Mouse (Mus musculus) limb, embryonic 13.5 days (tissue): ENCODE data around the gene Fgfrl1. TPM values are rescaled to one million over a fixed set of nuclear protein-coding genes. Genes with fewer than 3 reads are reported as not detected.
A peak's percentile ranks its signal among the peaks of the same experiment; 100 is the strongest.

Experiments used
- ATAC-seq: fragments of 200-750 bp; cut with Nextera tagmentation; 2 replicates; pipeline ENCODE4 v1.8.0; 2017; ENCODE audit warnings: low read depth, moderate number of reproducible peaks, moderate TSS enrichment; ENCODE audit not compliant: low FRiP score
- H3K27ac ChIP-seq: fragments of 300-500 bp; sonication (generic); 2 replicates; pipeline ENCODE4 v1.5.1; 2015; ENCODE audit warnings: inconsistent platforms, mild to moderate bottlenecking, moderate library complexity
- H3K27me3 ChIP-seq: fragments of 300-500 bp; sonication (generic); 2 replicates; pipeline ENCODE4 v1.6.1; 2015; ENCODE audit warnings: mild to moderate bottlenecking, inconsistent platforms
- H3K36me3 ChIP-seq: fragments of 300-500 bp; sonication (generic); 2 replicates; pipeline ENCODE4 v1.6.1; 2015; ENCODE audit warnings: inconsistent platforms, mild to moderate bottlenecking, moderate library complexity
- H3K4me1 ChIP-seq: fragments of 300-500 bp; sonication (generic); 2 replicates; pipeline ENCODE4 v1.6.1; 2015; ENCODE audit warnings: inconsistent platforms
- H3K4me2 ChIP-seq: fragments of 300-500 bp; sonication (generic); replicated peaks from 2 replicates; pipeline ENCODE4 v1.6.1; 2015; ENCODE audit warnings: inconsistent platforms, mild to moderate bottlenecking, moderate library complexity
- H3K4me3 ChIP-seq: fragments of 300-500 bp; sonication (generic); 2 replicates; pipeline ENCODE4 v1.5.1; 2015; ENCODE audit warnings: moderate library complexity, mild to moderate bottlenecking, inconsistent platforms
- H3K9ac ChIP-seq: fragments of 300-500 bp; sonication (generic); 2 replicates; pipeline ENCODE4 v1.6.1; 2015; ENCODE audit warnings: mild to moderate bottlenecking, inconsistent platforms
- H3K9me3 ChIP-seq: fragments of 300-500 bp; sonication (generic); 2 replicates; pipeline ENCODE4 v1.6.1; 2016; ENCODE audit warnings: inconsistent platforms
- WGBS: fragments of 180-500 bp; shearing (Covaris S2); methylation state at CpG from one replicate; pipeline ENCODE4 v1.1.7; 2015; 5-methylcytosine and 5-hydroxymethylcytosine counted together
- polyA plus RNA-seq: library from polyadenylated mRNA; unstranded; fragments of >200 nt; fragmentation: Nextera tagmentation; extraction: Ambion mirVana; gene quantifications from 2 replicates; pipeline ENCODE4 v1.2.1, GENCODE M21; 2015

Gene Fgfrl1
- polyA plus RNA-seq, 1 experiment from 2014 or later, result 44.8 TPM

DNA sequence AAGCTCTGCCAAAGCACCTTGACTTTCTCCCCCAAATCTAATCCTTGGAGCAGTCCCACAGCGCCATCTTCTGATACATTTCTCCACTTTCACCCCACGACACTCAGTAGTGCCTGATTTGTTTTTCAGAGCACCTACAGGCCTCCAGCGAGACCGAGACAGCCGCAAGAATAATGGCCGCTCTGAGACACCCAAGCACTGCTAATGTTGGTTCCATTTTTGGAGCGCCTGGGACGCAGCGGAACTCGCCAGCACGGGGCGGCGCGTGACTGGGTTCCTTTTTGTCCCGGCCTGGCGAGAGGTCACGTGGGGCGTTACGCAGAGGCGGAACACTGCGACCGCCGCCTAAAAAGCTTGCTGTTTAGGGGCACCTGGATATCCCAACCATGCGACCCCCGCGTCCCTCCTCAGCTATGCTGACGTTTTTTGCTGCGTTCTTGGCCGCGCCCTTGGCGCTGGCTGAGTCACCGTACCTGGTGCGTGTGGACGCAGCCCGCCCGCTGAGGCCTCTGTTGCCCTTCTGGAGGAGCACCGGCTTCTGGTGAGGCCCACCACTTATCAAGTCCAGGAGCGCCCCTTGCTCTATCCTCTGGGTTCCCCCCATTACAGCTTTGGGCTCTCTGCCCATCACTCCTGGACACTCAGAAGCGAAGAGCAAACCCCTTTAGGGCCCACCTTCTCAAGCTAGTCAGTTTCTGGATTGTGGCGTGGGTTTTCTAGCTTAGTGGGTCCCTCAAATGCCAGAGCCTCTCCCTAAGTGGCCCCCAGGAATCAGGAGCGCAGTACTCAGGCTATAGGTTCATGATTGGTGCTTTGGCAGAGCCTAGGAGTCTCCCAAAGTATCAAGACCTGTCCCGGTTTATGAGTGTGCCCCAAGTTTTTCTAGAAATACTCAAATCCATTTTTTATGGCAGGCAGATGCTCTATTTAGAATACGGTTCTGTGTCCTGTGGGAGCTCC lies 22.9 kb upstream of the Fgfrl1 start, which contains the start of gene Dgkq:
Gene Dgkq (minus strand): TSS at position 696 of the 960 bp plus-strand sequence.
- 0 out of 2 replicates have a peak, but pooled peaks cover 9% of the 10 kb centered on the region for H3K27me3 ChIP-seq
- peak within 1 kb of the TSS; percentile 87 for H3K27ac ChIP-seq
- ATAC-seq, result peak; percentile 86
- peaks cover 26% of the 10 kb centered on the region for H3K36me3 ChIP-seq
- H3K4me1 ChIP-seq, result peaks cover 25% of the 10 kb centered on the region
- peak within 1 kb of the TSS; percentile 75 for H3K4me2 ChIP-seq
- no peaks in the 10 kb centered on the region for H3K9me3 ChIP-seq
- peak within 1 kb of the TSS; percentile 54 for H3K4me3 ChIP-seq
- 6% methylated on average over 43 of the region's 43 CpGs for WGBS
- H3K9ac ChIP-seq, result peak within 1 kb of the TSS; percentile 80

DNA sequence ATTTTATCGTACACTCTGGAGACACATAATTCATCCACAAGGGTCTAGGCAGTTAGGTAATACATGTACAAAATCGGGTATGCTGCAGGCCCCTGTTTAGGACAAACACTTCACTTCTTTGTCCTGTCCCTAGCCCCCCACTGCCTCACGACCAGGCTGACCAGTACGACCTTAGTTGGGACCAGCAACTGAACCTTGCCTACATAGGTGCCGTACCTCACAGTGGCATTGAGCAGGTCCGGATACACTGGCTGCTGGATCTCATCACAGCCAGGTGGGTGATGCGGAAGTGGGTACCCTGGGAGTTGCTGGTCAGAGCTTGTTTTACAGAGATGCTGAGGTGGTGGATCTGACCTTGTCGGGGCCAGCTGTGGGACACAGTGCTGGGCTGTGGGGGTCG lies 22.2 kb upstream of the Fgfrl1 start:
- Histone ChIP-seq H3K36me3 (peaks cover 26% of the 10 kb centered on the region), H3K9ac (peak overlapping the region; percentile 80; the same call in 1 of the 2 replicates), H3K27ac (no peak overlapping the region; the same call in 1 of the 2 replicates), H3K9me3 (no peaks in the 10 kb centered on the region), H3K4me2 (peak overlapping the region; percentile 75), H3K4me3 (peak overlapping the region; percentile 54), H3K27me3 (0 out of 2 replicates have a peak, but pooled peaks cover 5% of the 10 kb centered on the region), H3K4me1 (peaks cover 25% of the 10 kb centered on the region)
- no peak for ATAC-seq
- 77% methylated on average over 9 of the region's 9 CpGs for WGBS

DNA sequence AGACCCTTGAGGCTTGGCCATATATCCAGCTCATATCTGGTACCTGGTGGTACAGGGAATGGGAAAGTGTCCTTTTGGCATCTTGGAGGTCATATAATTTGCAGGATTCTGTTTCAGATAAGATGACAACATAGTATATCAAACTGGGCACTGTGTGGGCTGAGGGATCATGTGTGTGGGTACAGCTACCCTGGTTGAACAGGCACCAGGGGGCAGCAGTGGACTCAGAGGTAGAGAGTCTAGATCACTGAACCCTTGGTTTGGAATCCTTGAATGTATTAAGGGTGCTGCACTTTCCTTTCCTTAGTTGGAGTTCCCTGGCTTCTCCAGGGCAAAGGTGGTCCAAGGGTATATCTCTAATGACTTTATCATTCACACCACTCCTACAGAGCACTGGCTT lies 21.4 kb upstream of the Fgfrl1 start:
- no peak overlapping the region for H3K27ac ChIP-seq
- H3K27me3 ChIP-seq, result 0 out of 2 replicates have a peak, but pooled peaks cover 3% of the 10 kb centered on the region
- no peaks in the 10 kb centered on the region for H3K9me3 ChIP-seq
- no peak overlapping the region for H3K4me3 ChIP-seq
- peaks cover 26% of the 10 kb centered on the region for H3K36me3 ChIP-seq
- H3K4me1 ChIP-seq, result peaks cover 25% of the 10 kb centered on the region
- H3K9ac ChIP-seq, result no peak overlapping the region
- ATAC-seq, result no peak
- H3K4me2 ChIP-seq, result no peak overlapping the region; the same call in 1 of the 2 replicates

DNA sequence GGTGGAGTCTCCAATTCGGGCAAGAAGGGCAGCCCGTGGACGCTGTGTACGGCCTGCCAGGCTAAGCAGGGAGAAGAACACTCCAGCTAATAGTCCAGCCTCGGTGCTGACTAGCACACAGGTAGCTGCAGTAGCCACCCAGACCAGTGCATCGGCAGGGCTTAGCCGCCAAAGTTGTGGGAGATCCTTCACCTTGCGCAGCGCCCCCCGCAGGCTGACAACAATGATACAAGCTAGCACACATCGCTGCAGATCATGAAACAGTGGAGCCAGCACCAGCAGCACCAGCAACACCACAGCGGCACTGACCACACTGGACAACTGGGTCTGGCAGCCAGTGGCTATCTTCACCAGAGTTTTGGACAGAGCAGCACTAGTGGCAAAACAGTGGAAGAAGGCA lies 20.4 kb upstream of the Fgfrl1 start:
- Histone ChIP-seq H3K9ac (no peak overlapping the region), H3K36me3 (peaks cover 26% of the 10 kb centered on the region), H3K4me1 (peaks cover 30% of the 10 kb centered on the region), H3K27me3 (no peaks in the 10 kb centered on the region), H3K27ac (no peak overlapping the region), H3K4me3 (no peak overlapping the region), H3K4me2 (no peak overlapping the region), H3K9me3 (no peaks in the 10 kb centered on the region)
- 91% methylated on average over 12 of the region's 12 CpGs for WGBS
- ATAC-seq, result no peak

DNA sequence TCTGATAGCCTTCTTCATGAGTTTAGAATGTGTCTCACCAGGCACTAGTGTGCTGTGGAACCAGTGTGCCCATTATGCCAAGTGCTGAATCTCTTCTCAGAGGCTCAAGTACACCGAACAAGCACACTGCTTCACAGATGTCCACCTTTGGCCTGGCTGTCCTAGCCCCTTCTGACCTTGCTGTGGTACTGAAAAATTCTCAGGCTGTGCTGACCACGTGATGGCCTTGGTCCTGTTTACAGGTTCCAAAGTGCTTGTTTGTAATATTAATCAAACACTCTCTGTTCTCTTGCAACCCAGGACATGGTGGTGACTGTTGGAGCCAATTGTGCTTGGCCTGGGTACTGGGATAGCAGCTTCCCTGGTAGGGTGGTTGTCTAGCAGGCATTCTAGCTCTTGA lies 17.6 kb upstream of the Fgfrl1 start:
- no peak overlapping the region for H3K27ac ChIP-seq
- H3K4me3 ChIP-seq, result no peak overlapping the region
- no peaks in the 10 kb centered on the region for H3K27me3 ChIP-seq
- H3K4me1 ChIP-seq, result peaks cover 31% of the 10 kb centered on the region
- WGBS, result 82% methylated on average over 2 of the region's 2 CpGs
- no peaks in the 10 kb centered on the region for H3K9me3 ChIP-seq
- H3K9ac ChIP-seq, result no peak overlapping the region
- peaks cover 26% of the 10 kb centered on the region for H3K36me3 ChIP-seq
- H3K4me2 ChIP-seq, result no peak overlapping the region
- no peak for ATAC-seq

DNA sequence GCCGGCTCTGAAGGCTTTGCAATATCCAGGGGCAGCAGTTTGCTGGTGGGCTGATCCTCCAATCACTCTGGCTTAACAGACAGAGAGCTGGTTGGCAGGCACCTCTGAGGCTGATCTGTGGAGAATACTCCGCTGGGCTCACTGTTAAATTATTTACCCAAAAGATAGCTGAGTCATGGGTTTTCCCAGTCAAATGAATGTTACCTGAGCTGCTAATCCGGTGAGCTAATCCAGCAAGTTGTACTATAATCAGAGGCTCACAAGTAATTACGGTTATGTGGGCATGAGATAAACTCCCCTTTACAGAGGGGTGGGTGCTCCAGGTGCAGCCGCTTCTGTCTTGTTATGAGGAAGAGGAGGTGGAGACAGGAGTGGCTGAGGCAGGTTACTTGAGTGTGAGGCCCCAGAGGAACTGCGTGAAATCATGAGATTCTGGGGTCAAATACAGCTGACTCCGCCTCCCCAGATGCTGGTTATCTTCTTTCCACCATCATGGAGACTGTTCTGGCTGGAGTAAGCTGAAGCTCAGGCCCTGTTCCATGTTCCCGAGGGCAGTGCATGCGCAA lies 16.8 kb upstream of the Fgfrl1 start, which contains the start of gene Slc26a1:
Gene Slc26a1 (minus strand): TSS at position 319 of the 566 bp plus-strand sequence.
- Histone ChIP-seq H3K27ac (no peak within 1 kb of the TSS), H3K9ac (no peak within 1 kb of the TSS), H3K36me3 (peaks cover 26% of the 10 kb centered on the region), H3K4me2 (no peak within 1 kb of the TSS), H3K9me3 (no peaks in the 10 kb centered on the region), H3K4me1 (peaks cover 24% of the 10 kb centered on the region), H3K27me3 (no peaks in the 10 kb centered on the region), H3K4me3 (no peak within 1 kb of the TSS)
- 77% methylated on average over 9 of the region's 9 CpGs for WGBS
- ATAC-seq, result no peak

DNA sequence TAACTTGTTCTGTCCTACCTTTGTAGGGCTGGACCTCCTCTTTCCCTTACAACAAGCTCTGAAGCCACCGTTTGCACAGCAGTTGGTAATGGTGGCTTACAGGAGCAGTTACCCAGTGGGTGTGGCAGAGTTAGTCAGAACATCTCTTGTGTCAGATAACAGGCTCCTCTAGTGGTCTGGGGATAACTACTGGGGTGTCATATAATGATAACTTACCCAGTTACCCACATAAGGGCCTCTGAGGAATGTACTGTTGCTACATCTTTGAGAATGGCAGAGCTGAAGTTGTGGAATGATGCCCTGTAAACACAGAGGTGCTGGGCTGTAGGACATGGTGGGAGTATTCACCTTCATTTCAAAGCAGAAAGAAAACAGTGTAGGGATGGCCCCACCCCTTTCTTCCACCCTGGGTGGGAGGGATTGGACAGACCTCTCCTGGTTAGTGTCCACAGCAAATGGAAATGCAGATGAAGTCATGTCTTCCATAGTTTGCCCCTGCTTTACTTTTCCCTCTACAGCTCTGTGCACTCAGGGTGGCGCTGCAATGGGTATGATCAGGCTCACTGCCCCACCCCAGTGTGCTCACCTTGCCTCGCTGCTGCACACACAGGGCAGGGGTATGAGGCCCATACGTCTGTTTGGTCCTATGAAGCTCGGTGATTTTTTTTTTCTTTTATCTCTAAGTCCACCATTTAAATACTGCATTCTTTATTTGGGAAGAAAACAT lies 15.2 kb upstream of the Fgfrl1 start:
- Histone ChIP-seq H3K4me2 (peak overlapping the region; percentile 73), H3K9ac (peak overlapping the region; percentile 62), H3K27ac (peak overlapping the region; percentile 89), H3K4me1 (peaks cover 20% of the 10 kb centered on the region), H3K27me3 (no peaks in the 10 kb centered on the region), H3K36me3 (peaks cover 25% of the 10 kb centered on the region), H3K4me3 (peak overlapping the region; percentile 42), H3K9me3 (no peaks in the 10 kb centered on the region)
- peak; percentile 45 for ATAC-seq
- 15% methylated on average over 5 of the region's 5 CpGs for WGBS

DNA sequence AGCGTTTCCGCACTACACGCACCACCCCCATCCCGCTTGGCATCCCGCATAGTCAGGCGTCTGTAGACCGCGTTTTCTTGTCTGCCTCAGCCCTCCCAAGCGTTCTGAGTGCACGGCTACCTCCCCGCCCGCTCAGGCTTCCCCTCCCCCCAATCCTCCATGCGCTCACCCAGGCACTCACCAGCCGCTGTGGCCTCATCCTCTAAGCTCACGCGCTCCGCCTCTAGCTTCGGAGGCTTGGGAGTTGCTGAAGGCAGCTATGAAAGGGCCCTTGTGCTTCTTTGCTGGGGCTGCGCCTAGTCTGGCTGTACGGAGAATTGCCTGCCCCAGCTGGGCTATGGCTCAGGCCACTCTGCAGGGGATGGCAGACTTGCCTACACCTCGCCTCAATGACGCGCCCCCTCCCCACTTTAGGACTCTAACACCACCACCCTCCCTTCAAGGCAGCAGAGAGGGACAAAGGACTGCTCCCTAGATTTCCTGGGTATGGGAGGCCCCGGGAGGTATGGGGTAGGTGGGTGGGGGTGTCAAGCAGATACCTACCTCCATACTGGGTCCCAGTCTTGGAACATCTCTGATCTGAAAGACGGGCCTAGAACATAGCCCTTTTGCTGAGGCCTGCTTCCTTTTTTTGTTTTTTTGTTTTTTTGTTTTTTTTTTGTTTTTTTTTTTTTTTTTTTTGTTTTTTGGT lies 14.4 kb upstream of the Fgfrl1 start:
- Histone ChIP-seq H3K27me3 (no peaks in the 10 kb centered on the region), H3K4me1 (peaks cover 20% of the 10 kb centered on the region)
- WGBS, result 3% methylated on average over 25 of the region's 25 CpGs

DNA sequence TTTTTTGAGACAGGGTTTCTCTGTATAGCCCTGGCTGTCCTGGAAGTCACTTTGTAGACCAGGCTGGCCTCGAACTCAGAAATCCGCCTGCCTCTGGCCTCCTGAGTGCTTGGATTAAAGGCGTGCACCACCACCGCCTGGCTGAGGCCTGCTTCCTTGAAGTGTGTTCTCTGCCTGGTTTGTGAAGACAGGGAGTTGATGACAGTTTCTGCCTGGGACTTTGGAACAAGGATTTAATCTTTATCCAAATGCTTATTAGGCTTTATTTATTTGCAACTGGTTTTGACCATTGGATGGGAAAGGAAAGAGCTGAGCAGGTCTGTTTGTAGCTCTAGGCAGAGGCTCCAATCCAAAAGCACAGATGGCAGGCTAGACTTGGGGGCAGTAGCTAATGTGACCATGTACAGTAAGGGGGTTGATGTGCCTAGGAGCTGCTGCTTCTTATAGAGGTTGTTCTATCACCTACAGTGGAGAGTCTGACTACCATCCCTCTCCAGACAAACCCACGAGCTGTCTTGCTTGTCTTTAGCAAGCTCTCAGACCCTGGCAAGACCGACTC lies 13.8 kb upstream of the Fgfrl1 start:
- no peak for ATAC-seq
- Histone ChIP-seq H3K4me3 (no peak overlapping the region), H3K27ac (no peak overlapping the region), H3K9me3 (no peaks in the 10 kb centered on the region), H3K27me3 (no peaks in the 10 kb centered on the region), H3K4me1 (peaks cover 20% of the 10 kb centered on the region), H3K36me3 (peaks cover 15% of the 10 kb centered on the region; the same call in 1 of the 2 replicates), H3K9ac (no peak overlapping the region), H3K4me2 (no peak overlapping the region)
- WGBS, result 92% methylated on average over 6 of the region's 6 CpGs

More for the DNA sequence above, 14.4 kb upstream of the Fgfrl1 start:
- peak; percentile 89 for ATAC-seq
- peaks cover 18% of the 10 kb centered on the region for H3K36me3 ChIP-seq
- H3K4me2 ChIP-seq, result peak overlapping the region; percentile 73
- peak overlapping the region; percentile 42 for H3K4me3 ChIP-seq
- peak overlapping the region; percentile 89 for H3K27ac ChIP-seq
- no peaks in the 10 kb centered on the region for H3K9me3 ChIP-seq
- peak overlapping the region; percentile 62 for H3K9ac ChIP-seq

DNA sequence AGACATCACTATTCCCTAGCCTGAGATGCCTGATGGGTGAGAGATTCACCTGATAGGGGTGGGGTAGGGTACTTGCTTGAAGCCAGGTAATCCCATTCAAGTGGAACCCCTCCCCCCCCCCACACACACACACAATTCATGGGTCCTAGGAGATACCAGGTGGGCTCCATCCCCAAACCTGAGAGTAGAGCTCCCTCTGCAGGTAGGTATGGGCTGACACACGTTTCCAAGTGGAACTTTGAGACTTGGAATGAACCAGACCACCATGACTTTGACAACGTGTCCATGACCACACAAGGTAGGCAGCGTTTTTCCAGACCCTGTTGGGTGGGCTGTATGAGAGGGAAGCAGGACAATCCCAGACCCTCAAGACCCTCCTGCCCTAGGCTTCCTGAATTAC lies 12.3 kb upstream of the Fgfrl1 start:
- no peak overlapping the region for H3K4me2 ChIP-seq
- H3K4me3 ChIP-seq, result no peak overlapping the region
- H3K27ac ChIP-seq, result no peak overlapping the region
- whole genome bisulfite sequencing, result 52% methylated on average over 3 of the region's 3 CpGs
- ATAC-seq, result no peak
- H3K36me3 ChIP-seq, result peaks cover 22% of the 10 kb centered on the region; the same call in 1 of the 2 replicates
- no peaks in the 10 kb centered on the region for H3K27me3 ChIP-seq
- peaks cover 17% of the 10 kb centered on the region for H3K4me1 ChIP-seq
- H3K9me3 ChIP-seq, result no peaks in the 10 kb centered on the region
- no peak overlapping the region for H3K9ac ChIP-seq

DNA sequence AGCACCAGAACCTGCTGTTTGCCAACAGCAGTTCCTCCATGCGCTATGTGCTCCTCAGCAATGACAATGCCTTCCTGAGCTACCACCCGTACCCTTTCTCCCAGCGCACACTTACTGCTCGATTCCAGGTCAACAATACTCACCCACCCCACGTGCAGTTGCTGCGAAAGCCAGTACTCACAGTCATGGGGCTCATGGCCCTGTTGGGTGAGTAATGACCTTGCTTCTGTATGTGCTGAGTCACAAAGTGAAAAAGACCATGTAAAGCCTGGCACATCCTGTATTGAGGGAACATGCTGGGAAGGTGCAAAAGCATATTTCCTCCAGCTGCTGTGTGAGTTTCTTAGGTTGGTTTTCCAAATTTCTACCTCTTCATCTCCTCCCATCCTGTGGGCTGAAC lies 11.3 kb upstream of the Fgfrl1 start:
- H3K4me2 ChIP-seq, result no peak overlapping the region
- H3K27ac ChIP-seq, result no peak overlapping the region
- no peak for ATAC-seq
- no peaks in the 10 kb centered on the region for H3K9me3 ChIP-seq
- no peaks in the 10 kb centered on the region for H3K27me3 ChIP-seq
- H3K4me3 ChIP-seq, result no peak overlapping the region
- WGBS, result 91% methylated on average over 6 of the region's 6 CpGs
- peaks cover 17% of the 10 kb centered on the region for H3K4me1 ChIP-seq
- H3K36me3 ChIP-seq, result peaks cover 25% of the 10 kb centered on the region; the same call in 1 of the 2 replicates
- H3K9ac ChIP-seq, result no peak overlapping the region
